Mouse (Mus musculus): ENCODE results near the gene Gdpd5. TPM values are rescaled to one million over a fixed set of nuclear protein-coding genes. Genes with fewer than 3 reads are reported as not detected.

Gdpd5 gene
- polyA plus RNA-seq, 1 experiment from 2014 or later, result 59.8 TPM

DNA sequence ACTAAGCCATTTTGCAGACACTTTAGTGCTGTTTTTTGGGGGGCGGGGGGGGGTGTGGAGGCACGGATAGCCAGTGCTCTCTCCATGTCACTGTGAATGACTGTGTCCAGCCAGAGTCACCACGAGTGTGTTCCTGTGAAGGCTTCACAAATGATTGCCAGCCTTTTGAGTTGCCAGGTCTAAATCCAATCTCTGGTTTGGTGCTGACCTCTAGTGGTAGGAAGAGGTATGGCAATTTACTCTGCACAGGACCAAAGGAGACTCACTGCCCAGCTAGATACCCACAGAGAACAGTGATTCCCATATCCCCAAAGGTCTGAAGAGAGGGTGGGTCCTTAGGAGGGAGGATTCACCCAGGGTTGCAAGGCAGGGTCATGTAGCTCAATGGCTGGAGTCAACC lies 69.5 kb downstream of the Gdpd5 start:
- Histone ChIP-seq H3K9ac (no peak overlapping the region), H3K4me2 (no peak overlapping the region), H3K9me3 (no peaks in the 10 kb centered on the region), H3K36me3 (peaks cover 29% of the 10 kb centered on the region), H3K27me3 (no peaks in the 10 kb centered on the region), H3K4me3 (no peak overlapping the region), H3K4me1 (replicated peaks) (peaks cover 46% of the 10 kb centered on the region), H3K27ac (replicated peaks) (no peak overlapping the region)
- peak; percentile 20; the same call in 1 of the 2 replicates for ATAC-seq (ENCODE audit: low read depth)
- WGBS, result 1% methylated on average over 3 of the region's 3 CpGs

DNA sequence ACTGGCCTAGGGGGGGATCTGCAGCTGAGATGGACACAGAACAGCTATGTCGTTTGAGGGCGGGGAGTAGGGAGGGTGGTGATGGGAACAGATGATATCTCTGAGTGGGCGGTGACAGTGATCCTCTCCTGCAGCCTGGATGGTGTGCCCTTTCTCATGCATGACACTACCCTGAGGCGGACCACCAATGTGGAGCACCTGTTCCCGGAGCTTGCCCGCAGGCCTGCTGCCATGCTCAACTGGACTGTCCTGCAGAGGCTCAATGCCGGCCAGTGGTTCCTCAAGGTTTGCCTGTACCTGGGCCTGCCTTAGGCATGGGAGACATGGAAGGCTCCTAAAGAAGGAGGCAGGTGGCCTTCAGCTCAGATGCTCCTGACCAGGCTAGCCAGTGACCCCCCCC lies 71.6 kb downstream of the Gdpd5 start:
- no peak for ATAC-seq (ENCODE audit: low read depth)
- WGBS, result 84% methylated on average over 7 of the region's 7 CpGs
- Histone ChIP-seq H3K27ac (replicated peaks) (no peak overlapping the region), H3K4me1 (replicated peaks) (peaks cover 30% of the 10 kb centered on the region), H3K36me3 (peaks cover 49% of the 10 kb centered on the region), H3K4me2 (no peak overlapping the region), H3K4me3 (no peak overlapping the region), H3K27me3 (no peaks in the 10 kb centered on the region), H3K9me3 (no peaks in the 10 kb centered on the region), H3K9ac (no peak overlapping the region; the same call in 1 of the 2 replicates)

DNA sequence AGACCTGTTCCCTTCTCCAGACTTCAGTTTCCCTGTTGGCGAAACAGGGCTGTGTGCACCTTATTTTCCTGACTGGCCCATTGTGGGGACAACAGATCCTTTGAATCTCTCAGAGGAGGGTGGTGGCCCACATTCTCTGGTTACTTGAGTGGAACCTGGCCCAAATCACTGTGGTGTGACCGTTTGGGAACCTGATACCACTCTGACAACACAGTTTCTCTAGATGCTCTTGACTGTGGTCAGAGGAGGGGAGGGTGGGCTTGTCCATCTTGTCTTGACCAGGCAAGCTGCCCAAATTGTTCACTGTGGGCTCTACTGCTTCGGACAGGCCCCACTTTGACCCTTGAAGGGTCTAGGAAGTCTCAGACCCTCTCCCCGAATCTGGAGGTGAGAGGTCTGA lies 72.8 kb downstream of the Gdpd5 start:
- no peak for ATAC-seq (ENCODE audit: low read depth)
- no peaks in the 10 kb centered on the region for H3K27me3 ChIP-seq
- H3K9me3 ChIP-seq, result no peaks in the 10 kb centered on the region
- no peak overlapping the region for H3K4me2 ChIP-seq
- 74% methylated on average over 4 of the region's 4 CpGs for WGBS
- peaks cover 61% of the 10 kb centered on the region for H3K36me3 ChIP-seq
- H3K4me1 ChIP-seq (replicated peaks), result peaks cover 19% of the 10 kb centered on the region
- no peak overlapping the region for H3K27ac ChIP-seq (replicated peaks)
- no peak overlapping the region for H3K9ac ChIP-seq
- H3K4me3 ChIP-seq, result no peak overlapping the region

DNA sequence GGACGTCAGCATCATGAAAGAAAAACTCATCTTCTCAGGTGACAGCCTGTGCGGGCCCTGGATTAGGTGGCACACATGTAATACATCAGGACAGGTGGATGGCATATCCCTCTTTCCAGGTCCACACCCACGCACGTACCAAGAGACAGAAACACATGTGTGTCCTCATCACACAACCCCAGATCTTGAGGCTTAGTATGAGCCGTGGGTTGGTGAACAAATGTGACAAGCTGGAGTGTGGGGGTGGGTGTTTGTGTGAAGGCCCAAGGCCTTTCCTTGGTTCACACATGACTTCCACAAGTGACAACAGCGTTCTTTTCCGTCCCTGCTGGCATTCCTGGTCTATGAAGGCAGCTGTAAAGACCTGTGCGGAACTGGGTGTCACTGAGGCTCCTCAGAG lies 77.6 kb downstream of the Gdpd5 start:
- no peaks in the 10 kb centered on the region for H3K9me3 ChIP-seq
- H3K9ac ChIP-seq, result no peak overlapping the region
- WGBS, result 94% methylated on average over 8 of the region's 8 CpGs
- no peaks in the 10 kb centered on the region for H3K4me1 ChIP-seq (replicated peaks)
- no peaks in the 10 kb centered on the region for H3K27me3 ChIP-seq
- no peak overlapping the region for H3K27ac ChIP-seq (replicated peaks)
- no peak overlapping the region for H3K4me3 ChIP-seq
- H3K4me2 ChIP-seq, result no peak overlapping the region
- H3K36me3 ChIP-seq, result peaks cover 83% of the 10 kb centered on the region
- ATAC-seq (ENCODE audit: low read depth), result no peak

DNA sequence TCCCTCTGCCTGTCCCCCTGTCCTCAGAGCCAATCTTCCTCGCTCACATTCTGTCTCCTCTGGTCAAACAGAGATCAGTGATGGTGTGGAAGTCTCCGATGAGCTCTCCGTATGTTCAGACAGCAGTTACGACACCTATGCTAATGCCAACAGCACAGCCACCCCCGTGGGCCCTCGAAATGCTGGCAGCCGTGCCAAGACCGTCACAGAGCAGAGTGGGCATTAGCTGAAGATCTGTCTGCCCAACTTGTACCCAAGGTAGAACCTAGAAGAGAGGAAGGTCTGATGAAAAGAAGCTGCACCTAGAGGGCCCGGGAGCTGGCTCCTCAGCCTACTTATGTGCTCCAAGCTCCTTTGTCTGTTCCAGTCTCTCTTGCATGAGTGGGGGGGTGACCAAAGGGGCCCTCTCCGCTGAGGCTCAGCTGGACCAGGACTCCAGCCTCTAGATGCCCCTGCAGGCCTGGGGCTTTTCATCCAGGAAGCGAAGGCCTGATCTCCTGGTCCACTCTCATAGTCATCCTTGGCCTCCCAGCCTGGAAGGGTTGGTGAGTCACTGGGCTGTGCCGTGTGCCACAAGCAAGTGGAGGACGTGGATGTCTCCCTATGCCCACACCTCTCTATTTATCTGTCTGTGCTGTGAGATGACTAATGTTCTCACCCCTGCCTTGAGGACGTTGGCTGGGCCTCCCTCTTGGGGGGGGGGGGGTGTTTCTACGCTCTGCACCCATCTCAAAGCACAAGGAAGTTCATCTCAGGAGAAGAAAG lies 78.9 kb downstream of the Gdpd5 start:
- WGBS, result 88% methylated on average over 15 of the region's 15 CpGs
- H3K36me3 ChIP-seq, result peaks cover 72% of the 10 kb centered on the region
- H3K4me1 ChIP-seq (replicated peaks), result peaks cover 3% of the 10 kb centered on the region
- no peaks in the 10 kb centered on the region for H3K9me3 ChIP-seq
- no peak overlapping the region for H3K4me2 ChIP-seq
- ATAC-seq (ENCODE audit: low read depth), result no peak
- no peak overlapping the region for H3K9ac ChIP-seq
- no peak overlapping the region for H3K4me3 ChIP-seq
- no peaks in the 10 kb centered on the region for H3K27me3 ChIP-seq
- H3K27ac ChIP-seq (replicated peaks), result no peak overlapping the region

DNA sequence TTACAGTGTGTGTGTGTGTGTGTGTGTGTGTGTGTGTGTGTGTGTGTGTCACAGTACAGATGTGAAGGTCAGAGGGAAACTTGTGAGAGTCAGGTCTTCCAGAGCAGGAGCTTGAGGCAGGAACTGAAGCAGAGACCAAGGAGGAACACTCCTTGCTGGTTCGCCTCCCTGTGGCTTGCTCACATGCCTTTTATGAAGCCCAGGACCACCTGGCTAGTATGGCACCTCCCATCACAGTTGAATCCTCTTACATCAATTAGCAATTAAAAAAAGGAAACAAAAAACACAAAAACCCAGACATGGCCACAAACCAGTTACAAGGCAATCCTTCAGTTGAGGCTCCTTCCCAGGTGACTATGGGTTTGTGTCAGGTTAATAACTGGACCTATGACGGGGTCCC lies 81.9 kb downstream of the Gdpd5 start:
- Histone ChIP-seq H3K36me3 (peaks cover 46% of the 10 kb centered on the region), H3K27me3 (no peaks in the 10 kb centered on the region), H3K4me1 (replicated peaks) (peaks cover 34% of the 10 kb centered on the region), H3K27ac (replicated peaks) (no peak overlapping the region), H3K9me3 (no peaks in the 10 kb centered on the region), H3K4me3 (no peak overlapping the region), H3K9ac (no peak overlapping the region), H3K4me2 (no peak overlapping the region)
- 83% methylated on average over 2 of the region's 2 CpGs for WGBS
- no peak for ATAC-seq (ENCODE audit: low read depth)

DNA sequence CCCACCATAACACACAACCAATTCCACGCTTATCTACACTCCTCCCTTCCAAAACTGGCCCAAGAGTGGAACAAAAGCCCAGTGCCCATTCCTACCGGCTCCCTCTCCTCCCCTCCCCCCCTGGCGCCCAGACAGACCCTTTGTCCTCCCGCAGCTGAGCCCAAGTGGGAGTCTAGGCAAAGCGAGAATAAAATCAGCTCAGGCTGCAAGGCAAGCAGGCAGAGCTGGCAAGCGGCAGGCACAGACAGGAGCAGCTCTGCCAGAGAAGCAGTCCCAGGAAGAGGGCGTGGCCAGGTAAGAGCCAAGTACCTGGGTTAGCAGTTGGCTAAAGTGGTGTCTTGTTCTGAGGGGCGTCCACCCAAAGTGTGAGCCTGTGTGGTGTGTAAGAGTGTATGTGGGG lies 84.6 kb downstream of the Gdpd5 start, which contains the start of gene Klhl35:
Gene Klhl35 (plus strand): TSS at position 194 of the 400 bp plus-strand sequence.
- H3K36me3 ChIP-seq, result peaks cover 20% of the 10 kb centered on the region
- no peaks in the 10 kb centered on the region for H3K27me3 ChIP-seq
- peaks cover 59% of the 10 kb centered on the region for H3K4me1 ChIP-seq (replicated peaks)
- WGBS, result 14% methylated on average over 8 of the region's 8 CpGs
- ATAC-seq (ENCODE audit: low read depth), result no peak
- no peaks in the 10 kb centered on the region for H3K9me3 ChIP-seq
- H3K27ac ChIP-seq (replicated peaks), result peak within 1 kb of the TSS; percentile 96
- H3K4me3 ChIP-seq, result peak within 1 kb of the TSS; percentile 51
- H3K9ac ChIP-seq, result peak within 1 kb of the TSS; percentile 82
- H3K4me2 ChIP-seq, result peak within 1 kb of the TSS; percentile 70

DNA sequence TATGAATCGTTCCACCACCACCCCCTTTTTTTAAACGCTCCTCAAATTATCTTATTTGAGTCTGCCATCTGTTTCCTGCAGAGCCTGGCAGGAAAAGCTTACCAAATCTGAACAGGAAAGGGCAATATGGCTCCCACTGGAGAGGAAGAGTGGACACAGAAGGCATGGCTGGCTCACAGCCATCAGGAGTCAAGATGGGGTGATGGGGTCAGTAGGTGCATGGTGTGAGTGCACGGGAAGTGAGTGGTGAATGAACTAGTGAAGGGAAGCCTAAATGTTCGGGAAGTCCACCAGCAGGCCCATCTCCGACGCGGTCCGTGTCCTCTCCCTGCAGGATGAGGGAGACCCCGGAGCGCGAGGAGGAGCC lies 86.7 kb downstream of the Gdpd5 start:
- Histone ChIP-seq H3K4me1 (replicated peaks) (peaks cover 60% of the 10 kb centered on the region), H3K27ac (replicated peaks) (peak overlapping the region; percentile 96), H3K4me3 (peak overlapping the region; percentile 51), H3K9me3 (no peaks in the 10 kb centered on the region), H3K4me2 (peak overlapping the region; percentile 70), H3K36me3 (peaks cover 21% of the 10 kb centered on the region), H3K9ac (peak overlapping the region; percentile 82), H3K27me3 (no peaks in the 10 kb centered on the region)
- no peak for ATAC-seq (ENCODE audit: low read depth)
- WGBS, result 14% methylated on average over 11 of the region's 11 CpGs

DNA sequence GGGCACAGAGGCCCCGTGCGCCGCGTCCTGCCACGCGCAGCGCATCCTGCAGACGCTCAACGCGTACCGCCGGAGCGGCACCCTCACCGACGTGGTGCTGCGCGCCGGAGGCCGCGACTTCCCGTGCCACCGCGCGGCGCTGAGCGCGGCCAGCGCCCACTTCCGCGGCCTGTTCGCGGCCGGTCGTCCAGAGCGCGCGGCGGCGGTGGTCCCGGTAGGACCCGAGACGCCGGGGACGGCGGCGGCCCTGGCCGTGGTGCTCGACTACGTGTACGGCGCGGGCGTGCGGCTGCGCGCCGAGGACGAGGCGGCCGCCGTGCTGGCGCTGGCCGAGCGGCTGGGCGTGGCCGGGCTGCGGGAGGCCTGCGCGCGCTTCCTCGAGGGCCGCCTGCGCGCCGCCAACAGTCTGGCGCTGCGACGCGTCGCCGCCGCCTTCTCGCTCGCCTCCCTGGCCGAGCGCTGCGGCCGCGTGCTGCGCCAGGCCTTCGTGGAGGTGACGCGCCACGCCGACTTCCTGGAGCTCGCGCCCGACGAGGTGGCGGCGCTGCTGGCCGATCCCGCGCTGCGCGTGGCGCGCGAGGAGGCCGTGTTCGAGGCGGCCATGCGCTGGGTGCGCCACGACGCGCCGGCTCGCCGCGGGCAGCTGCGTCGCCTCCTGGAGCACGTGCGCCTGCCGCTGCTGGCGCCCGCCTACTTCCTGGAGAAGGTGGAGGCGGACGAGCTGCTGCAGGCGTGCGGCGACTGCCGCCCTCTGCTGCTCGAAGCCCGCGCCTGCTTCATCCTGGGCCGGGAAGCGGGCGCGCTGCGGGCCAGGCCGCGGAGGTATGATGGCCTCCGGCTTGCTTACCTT lies 87.3 kb downstream of the Gdpd5 start:
- H3K4me2 ChIP-seq, result peak overlapping the region; percentile 70
- peak overlapping the region; percentile 82 for H3K9ac ChIP-seq
- peak overlapping the region; percentile 51 for H3K4me3 ChIP-seq
- H3K27ac ChIP-seq (replicated peaks), result peak overlapping the region; percentile 96
- ATAC-seq (ENCODE audit: low read depth), result peak; percentile 79
- H3K36me3 ChIP-seq, result peaks cover 27% of the 10 kb centered on the region
- WGBS, result 2% methylated on average over 133 of the region's 145 CpGs
- H3K27me3 ChIP-seq, result no peaks in the 10 kb centered on the region
- no peaks in the 10 kb centered on the region for H3K9me3 ChIP-seq
- peaks cover 60% of the 10 kb centered on the region for H3K4me1 ChIP-seq (replicated peaks)

DNA sequence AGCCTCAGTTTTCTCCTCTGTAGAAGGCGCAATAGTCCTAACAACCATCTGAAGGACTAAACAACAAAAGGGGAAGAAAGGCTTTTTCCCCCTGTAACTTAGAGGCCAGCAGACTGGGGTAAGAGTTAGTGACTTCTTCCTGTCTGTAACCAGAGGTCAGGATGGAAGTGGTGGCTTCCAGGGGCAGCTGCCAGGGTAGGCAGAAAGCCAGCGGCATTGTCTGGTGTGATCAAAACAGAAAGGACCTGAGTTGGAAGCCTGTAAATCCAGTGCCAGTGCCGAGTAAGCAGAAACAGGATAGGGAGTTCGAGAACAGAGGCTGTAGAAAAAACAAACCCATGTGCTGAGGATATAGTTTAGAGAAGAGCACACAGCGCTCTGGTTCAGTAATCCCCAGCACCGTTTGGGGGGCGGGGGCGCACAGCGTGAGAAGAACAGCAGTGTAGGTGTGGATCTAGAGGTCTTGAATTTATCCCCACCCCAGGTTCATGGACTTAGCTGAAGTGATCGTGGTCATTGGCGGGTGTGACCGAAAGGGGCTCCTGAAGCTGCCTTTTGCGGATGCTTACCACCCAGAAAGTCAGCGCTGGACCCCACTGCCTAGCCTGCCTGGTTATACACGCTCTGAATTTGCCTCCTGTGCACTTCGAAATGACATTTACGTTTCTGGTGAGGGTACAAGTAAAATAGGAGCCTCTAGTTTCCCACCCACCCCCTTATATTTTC lies 88.6 kb downstream of the Gdpd5 start:
- H3K9ac ChIP-seq, result peak overlapping the region; percentile 82; the same call in 1 of the 2 replicates

DNA sequence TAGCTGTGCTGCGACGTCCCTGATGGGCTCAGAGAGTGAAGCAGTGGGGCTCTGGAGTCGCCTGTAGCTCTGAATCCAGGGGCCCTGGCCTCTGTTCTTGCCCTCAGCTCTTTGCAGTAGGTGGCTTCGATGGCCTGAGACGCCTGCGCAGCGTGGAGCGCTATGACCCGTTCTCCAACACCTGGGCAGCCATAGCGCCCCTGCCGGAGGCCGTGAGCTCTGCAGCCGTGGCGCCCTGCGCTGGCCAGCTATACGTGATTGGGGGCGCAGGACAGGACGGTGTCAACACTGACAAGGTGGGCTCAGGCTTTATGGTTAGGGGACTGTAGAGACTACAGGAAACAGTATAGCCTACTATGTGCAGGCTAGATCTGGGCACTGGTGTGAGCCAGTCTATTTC lies 90.4 kb downstream of the Gdpd5 start:
- Histone ChIP-seq H3K9me3 (no peaks in the 10 kb centered on the region), H3K27ac (replicated peaks) (no peak overlapping the region), H3K36me3 (peaks cover 45% of the 10 kb centered on the region), H3K4me1 (replicated peaks) (peaks cover 63% of the 10 kb centered on the region), H3K4me3 (no peak overlapping the region), H3K27me3 (no peaks in the 10 kb centered on the region), H3K9ac (no peak overlapping the region), H3K4me2 (no peak overlapping the region)
- no peak for ATAC-seq (ENCODE audit: low read depth)
- 59% methylated on average over 18 of the region's 18 CpGs for WGBS

More for the DNA sequence above, 88.6 kb downstream of the Gdpd5 start:
- H3K4me3 ChIP-seq, result no peak overlapping the region
- no peaks in the 10 kb centered on the region for H3K9me3 ChIP-seq
- no peaks in the 10 kb centered on the region for H3K27me3 ChIP-seq
- peak overlapping the region; percentile 96; the same call in 1 of the 2 replicates for H3K27ac ChIP-seq (replicated peaks)
- H3K36me3 ChIP-seq, result peaks cover 37% of the 10 kb centered on the region
- peak overlapping the region; percentile 70; the same call in 1 of the 2 replicates for H3K4me2 ChIP-seq
- ATAC-seq (ENCODE audit: low read depth), result no peak
- 80% methylated on average over 17 of the region's 17 CpGs for WGBS
- peaks cover 67% of the 10 kb centered on the region for H3K4me1 ChIP-seq (replicated peaks)
